Mouse (Mus musculus): ENCODE measurements around the gene Muc1. TPM values are rescaled to one million over a fixed set of nuclear protein-coding genes. Genes with fewer than 3 reads are reported as not detected.
"Not testable (repeated sequence)": the region's sequence is repeated elsewhere in the genome, so short reads cannot be mapped to it uniquely, and the experiment has no call there.

The Muc1 gene
- total RNA-seq, 2 experiments from 2014 or later: 0.22 to 0.98 TPM

DNA sequence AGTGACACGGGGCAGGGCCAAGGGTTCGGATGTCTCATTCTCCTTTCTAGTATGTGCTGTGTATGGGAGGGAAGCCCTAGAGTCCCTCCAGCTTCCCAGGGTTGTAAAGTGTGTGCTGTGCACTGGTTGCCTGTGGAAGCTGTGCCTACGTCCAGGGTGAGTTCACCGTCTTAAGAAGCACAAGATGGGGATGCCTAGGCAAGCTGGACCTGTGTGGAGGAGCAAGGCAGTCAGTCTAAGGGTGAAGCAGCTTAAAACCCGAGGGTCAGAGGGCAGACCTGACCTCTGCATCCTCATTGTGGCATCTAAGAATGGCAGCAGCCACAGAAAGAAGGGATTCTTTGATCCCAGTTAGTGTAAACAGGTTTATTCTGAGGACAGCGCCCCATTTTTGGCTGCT lies 20.1 kb upstream of the Muc1 start:
- intact Hi-C loops (cut with DNase I): no loop called here
- DNase-seq: no peak

DNA sequence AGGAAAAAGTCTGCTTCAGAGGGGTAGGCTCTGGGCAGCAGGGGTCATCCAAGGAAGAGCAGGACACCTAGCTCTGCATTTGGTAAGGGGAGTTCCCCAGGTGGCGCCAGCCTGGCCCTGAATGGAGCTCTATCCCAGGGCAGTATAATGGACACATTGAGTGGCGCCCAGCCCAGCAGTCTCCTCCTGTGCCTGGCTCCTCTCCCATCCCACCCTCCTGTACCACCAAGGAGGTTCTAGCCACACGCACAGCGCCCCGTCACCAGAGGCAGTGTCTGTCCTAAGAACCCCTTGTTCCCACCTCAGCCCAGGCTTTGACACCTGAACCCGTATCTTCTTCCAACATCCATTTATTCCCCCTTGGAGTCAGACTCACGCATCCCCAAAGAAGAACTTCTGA lies 19.1 kb upstream of the Muc1 start:
- intact Hi-C loops (cut with DNase I): no loop called here
- DNase-seq: no peak

DNA sequence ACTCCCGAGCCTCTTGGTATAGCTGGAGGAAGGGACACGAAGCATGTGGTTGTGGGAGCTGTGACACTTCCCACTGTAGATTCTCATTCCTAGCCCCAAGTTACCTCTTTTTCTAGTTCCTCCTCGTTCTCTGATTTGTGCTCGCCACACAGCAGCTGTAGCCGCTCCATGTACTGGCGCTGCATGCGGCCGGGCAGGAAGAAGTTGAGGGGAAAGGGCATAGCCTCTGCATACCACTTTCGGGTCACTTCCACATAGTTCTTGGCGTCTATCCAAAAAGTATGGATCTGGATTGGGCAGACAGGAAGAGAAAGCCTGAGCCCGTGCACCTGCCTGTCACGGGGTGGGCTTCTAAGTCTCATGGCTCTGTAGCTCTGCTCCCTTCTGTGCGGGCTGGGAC lies 18.7 kb upstream of the Muc1 start:
- intact Hi-C loops (cut with DNase I): no loop called here
- no peak for DNase-seq

DNA sequence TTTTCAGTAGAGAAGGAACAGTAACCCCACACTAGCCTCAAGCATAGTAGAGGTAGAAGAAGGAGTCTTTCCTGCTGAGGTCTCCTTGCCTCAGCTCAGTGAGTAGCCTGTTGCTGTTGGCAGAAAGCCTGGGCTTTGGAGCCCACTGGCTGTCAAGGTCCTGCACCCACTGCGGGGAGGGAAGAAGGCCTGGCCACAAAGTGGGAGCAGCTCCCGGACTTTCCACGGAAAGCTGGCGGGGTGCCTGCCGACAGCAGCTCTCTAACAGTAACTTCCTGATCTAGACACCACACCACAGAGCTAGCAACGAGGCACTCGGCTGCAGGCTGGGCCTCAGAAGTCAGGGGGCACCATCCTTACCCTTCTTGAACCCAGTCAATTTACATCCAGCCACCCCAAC lies 18.1 kb upstream of the Muc1 start:
- intact Hi-C loops (cut with DNase I): no loop called here
- no peak for DNase-seq

DNA sequence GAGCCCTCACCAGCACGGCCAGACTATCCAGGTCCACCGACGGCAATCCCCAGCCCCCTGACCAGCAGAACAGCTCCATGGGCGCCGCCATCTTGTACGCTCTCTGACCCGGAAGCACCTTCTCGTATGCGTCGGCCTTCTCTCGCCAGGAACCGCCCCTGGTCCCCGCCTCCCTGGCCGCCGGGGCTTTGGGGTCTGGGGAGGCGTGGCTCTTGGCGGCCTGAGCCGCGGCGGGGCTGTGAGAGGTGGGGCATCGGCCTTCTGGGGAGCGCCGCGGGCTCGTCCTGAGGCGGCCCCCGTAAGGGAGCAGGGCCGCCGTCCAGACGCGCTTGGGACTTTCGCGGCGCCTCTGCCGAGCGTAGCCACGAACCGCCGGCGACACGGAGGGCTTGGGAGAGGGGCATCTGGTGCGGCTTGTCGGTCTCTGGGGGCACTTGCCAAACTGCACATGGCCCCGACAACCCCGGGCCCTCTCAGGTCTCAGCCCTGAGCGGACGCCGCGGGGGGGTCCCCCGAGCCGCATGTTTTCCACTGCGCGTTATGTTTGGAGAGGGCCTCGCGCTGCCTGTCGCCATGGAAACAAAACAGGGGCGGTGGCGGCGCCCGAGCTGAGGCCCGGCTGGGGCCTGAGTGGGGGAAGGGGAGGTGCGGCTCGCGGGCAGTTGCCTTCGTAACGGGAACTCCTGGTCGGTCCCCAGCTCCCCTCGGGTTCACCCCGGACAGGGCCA lies 14.9 kb upstream of the Muc1 start:
- peak; percentile 94 to 96 for DNase-seq
- intact Hi-C loops (cut with DNase I): loop anchor here (2.0 kb wide), 2 partner anchors 49 to 123 kb away; partner anchors contain the start of gene Clk2

DNA sequence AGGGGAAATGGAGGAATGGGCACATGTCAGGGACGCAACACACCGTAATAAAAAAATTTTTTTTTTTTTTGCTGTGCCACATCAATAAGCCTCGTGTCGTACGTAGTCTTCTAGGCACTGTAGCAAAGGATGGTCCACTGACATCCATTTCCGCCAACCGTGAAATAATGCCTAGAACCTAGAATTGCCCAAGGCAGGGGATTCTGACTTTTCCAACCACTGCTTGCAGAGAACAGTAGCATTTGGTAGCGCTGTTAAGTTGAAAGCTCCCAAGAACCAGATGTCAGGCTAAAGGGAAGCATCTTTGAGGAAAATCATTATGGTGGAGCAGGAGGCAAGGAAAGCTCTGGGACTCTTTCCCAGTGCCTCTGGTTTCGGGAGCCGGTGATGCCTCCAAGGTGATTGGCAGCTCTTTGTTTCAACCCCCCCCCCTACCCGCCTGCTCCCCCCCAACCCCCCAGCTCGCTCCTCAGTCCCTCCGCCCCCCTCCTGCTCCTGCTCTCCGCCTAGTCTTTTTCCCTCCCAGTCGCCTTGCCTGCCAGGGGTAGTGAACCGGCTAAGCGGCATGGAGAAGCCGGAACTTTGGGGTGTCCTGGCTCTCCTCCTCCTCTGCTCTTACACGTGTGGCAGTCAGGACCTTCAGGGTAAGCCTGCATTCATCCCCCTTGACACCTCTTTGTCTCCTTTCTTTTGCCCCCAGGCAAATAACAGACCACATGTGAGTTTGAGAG lies 14.0 kb upstream of the Muc1 start, which contains the start of gene Thbs3:
TSS of gene Thbs3 (plus strand) at position 500 of the 731 bp plus-strand sequence.
- peak; percentile 42 to 56 for DNase-seq
- intact Hi-C loops (cut with DNase I): loop anchor here (2.0 kb wide), 2 partner anchors 50 to 124 kb away; partner anchors contain the start of gene Clk2

DNA sequence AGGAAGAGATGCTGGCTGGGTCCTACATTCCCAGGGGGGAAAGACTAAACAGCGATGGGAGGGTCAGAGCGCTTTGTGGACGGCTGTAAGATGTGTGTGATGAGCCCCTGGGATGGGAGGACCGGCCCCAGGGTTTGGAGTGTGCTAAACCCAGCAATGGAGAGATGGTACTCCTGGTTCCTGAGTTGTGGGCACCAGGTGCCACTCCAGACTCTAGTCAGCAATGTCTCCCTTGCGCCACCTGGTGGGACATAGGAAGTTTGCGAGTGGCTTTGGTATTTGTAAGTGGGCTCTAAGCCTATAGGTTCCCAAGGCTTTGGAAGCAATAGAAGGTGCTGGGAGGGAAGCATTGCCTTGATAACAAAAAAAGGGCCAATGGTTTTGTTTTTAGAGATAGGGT lies 13.0 kb upstream of the Muc1 start:
- intact Hi-C loops (cut with DNase I): loop anchor here (2.0 kb wide), 4 partner anchors 19 to 125 kb away; partner anchors contain the start of gene Clk2
- DNase-seq: peak; percentile 82 to 87

DNA sequence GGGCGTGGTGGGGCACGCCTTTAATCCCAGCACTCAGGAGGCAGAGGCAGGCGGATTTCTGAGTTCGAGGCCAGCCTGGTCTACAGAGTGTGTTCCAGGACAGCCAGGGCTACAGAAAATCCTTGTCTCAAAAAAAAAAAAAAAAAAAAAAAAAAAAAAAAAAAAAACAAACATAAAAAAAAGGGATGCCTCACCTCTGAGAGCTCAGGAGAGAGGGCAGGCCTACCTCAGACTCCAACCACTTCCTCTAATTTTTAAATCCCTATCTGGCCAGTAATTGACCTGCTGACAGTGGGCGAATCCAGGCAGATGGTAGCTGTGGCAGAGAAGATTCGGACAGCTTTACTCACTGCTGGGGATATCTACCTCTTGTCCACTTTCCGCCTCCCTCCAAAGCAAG lies 12.4 kb upstream of the Muc1 start:
- DNase-seq: not testable (repeated sequence)
- intact Hi-C loops (cut with DNase I): loop anchor here (2.0 kb wide), 2 partner anchors 20 to 100 kb away; no protein-coding TSS in a partner anchor

DNA sequence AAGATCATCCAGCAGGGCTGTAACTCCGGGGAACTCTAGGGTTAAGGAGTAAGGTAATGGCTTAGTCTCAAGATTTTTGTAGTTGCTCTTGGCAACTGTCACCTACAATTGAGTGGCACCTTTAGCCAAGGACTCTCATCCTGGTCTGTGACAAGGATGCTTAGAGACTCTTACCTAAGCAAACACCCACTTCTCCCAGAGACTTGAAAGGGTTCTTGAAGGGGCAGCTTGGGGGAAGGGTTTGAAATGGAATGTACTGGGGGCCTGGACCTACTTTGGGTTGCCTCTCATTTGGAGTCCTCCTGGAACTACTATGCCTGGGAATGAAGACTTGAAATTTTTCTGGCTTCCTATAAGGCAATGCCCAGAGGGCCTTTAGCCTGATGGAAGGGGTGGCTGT lies 10.6 kb upstream of the Muc1 start:
- DNase-seq: no peak
- intact Hi-C loops (cut with DNase I): no loop called here

DNA sequence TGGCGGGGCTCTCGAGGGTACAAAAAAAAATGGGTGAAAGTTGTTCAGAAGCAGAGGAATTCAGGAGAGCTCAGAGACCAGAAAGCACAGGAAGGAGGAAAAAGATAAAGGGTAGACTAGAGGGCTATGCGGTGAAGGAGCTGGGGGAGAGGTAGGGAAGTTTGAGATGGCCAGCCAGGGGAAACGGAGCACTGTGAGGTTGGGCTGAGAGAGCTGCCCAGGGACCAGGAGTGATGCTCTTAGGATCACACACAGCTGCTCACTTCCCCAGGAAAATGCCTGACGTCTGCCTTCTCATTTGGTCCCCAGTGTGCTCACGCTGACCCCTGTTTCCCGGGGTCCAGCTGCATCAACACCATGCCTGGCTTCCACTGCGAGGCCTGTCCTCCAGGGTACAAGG lies 9.3 kb upstream of the Muc1 start:
- intact Hi-C loops (cut with DNase I): no loop called here

DNA sequence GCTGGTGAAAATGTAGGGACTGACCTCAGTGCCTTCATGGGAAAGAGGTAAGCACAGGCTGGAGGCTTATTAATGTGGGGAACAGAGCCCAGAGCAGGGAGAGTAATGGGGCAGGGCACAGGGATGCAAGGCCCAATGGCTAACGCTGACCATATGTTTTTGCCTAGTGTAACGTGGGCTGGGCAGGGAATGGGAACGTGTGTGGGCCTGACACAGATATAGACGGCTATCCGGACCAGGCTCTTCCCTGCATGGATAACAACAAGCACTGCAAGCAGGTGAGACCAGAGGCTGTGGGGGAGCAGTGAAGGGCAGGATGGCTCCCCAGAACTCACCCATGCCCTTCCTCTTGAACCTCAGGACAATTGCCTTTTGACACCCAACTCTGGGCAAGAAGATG lies 7.7 kb upstream of the Muc1 start:
- no peak for DNase-seq
- intact Hi-C loops (cut with DNase I): no loop called here

More for the DNA sequence above, 9.3 kb upstream of the Muc1 start:
- no peak for DNase-seq

DNA sequence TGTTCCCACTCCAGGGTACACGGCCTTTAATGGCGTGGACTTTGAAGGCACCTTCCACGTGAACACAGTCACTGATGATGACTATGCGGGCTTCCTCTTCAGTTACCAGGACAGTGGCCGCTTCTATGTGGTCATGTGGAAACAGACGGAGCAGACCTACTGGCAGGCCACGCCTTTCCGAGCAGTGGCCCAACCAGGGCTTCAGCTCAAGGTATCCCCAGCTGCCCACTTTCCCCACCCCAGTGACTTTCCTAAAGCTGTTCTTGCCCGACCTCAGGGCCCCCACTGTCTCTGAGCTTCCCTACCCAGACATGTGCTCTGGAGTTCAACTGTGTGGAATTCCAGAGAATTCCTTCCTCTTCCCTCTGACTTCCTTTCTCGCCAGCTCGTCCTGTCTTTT lies 4.1 kb upstream of the Muc1 start:
- DNase-seq: no peak
- intact Hi-C loops (cut with DNase I): no loop called here

DNA sequence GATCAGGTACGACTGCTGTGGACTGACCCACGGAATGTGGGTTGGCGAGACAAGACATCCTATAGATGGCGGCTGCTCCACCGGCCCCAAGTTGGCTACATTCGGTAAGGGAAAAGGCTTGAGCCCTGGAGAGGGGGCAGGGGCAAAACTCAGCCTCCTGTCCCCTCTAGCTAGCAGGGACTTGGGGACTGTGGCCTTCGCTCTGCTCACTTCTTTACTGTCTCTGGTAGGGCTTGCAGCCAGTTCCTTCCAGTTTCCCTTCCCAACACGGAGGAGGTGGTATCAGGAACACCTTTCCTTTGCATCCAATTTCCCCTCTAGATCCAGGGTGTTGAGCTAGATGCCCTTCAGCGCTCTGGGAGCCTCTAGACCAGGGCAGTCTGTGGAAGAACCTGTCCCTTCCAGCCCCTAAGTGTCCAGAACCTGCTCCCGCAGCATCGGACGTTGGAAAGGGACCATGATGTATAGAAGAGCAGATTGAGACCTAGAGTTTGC lies 3.5 kb upstream of the Muc1 start:
- intact Hi-C loops (cut with DNase I): no loop called here
- DNase-seq: no peak

DNA sequence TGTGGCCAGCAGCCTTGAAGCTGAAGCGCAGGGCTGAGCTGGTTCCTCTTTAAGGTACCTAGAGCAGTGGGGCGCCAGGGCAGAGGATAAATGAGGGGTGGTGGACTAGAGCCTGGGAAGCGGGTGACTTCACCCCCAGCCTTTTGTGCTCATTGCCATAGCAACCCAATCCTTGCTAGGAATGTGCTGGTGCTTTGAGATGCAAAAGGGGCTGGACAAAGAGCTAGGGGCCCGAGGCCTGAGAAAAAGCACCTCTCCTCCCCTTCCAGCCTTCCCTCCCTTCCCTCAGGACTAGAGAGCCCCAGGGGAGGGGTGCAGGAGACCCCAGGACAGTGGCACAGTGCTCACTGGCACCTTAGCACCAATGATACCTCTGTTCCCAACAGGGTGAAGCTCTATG lies 2.9 kb upstream of the Muc1 start:
- intact Hi-C loops (cut with DNase I): no loop called here
- DNase-seq: no peak

DNA sequence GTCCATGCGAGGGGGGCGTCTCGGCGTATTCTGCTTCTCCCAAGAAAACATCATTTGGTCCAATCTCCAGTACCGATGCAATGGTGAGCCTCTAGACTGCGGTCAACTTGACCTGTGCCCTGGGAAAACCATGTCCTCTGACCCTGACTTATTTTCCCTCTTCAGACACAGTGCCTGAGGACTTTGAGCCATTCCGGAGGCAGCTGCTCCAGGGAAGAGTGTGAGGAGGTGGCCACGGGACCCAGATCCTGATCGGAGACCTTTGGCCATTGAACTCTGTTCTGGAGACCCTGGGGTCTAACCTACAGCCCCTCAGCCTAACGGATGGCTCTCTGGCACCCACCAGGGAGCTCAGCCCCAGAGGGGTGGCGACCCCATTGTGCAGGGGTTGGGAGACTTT lies 2.5 kb upstream of the Muc1 start:
- no peak for DNase-seq
- intact Hi-C loops (cut with DNase I): no loop called here

DNA sequence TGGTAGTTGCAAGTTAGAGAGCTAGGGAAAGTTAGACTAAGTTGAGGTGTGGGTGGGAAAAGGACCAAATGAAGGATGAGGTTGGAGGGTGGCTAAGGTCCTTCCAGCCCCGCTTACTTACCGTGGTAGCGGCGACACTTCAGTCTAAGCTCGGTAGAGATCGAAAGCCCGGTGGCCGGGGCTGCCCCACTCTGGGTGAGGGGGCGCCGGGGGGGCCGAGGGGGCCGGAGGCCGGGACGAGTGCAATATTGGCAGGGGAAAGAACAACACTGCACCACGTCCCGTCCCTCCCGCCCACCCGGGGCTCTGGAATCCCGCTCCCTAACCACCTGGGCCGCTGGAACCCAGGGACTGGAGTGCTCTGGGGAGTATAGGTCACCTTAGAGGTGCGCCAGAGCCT lies 2.0 kb upstream of the Muc1 start, which contains the start of gene Mtx1:
TSS of gene Mtx1 (minus strand) at position 189 of the 400 bp plus-strand sequence.
- intact Hi-C loops (cut with DNase I): no loop called here
- no peak for DNase-seq

DNA sequence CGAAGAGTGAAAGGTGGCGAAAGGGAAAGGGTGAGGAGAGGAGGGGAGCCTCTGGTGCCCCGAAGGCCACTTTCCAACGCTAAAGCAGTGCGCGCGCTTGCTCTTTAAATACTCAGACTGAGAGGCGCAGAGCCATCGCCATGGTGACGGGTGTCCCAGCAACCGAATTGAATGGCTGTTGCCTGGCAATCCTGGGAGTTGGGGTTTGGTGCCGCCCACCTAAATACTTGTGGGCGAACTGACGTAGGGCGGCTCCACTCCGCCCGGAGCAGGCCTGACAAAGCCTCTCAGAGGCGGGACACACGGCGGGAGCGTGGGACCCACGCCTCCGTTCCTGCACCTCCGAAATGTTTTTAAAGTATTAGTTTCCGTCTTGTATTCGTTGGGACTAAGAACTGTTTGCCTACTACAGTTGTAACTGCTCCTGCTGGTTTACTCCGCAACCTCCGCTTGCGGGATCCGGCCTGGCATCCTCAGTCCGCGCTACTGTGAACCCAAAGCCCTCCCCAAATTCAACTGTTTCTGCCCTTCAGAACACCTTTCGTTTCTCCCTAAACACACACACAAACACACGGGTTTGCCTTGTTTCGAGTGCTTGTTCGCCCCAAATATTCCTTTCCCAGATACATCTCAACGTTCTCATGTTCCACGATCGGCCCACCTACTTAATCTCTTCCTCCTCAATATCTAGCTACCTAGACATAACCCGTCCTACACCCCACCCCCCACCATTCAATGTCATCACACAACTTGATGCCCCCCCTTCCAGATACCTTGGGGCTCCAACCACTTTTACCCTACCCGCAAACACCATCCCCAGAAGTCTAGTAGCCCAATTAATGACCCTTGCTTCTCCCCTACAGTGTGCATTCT lies 1.3 kb upstream of the Muc1 start:
- intact Hi-C loops (cut with DNase I): no loop called here

DNA sequence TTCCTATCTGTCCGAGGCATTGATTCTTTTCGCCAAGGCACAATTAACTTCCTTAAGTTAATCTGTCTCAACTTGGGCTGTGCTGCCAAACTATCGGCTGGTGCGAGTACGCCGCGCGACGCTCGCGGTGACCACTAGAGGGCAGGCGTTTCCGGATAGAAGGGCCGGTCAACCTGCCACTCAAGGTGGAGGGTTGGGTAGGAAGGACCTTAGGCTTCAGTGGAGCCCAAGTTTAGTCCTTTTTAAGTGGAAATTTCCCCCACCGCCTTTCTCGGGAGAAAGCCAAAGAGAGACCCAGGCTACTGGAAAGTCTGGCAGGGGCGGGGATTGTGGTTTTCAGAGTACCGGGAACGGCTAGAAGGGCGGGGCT lies 692 bp upstream of the Muc1 start:
- intact Hi-C loops (cut with DNase I): no loop called here

More for the DNA sequence above, 1.3 kb upstream of the Muc1 start:
- peak; percentile 79 to 84 for DNase-seq

DNA sequence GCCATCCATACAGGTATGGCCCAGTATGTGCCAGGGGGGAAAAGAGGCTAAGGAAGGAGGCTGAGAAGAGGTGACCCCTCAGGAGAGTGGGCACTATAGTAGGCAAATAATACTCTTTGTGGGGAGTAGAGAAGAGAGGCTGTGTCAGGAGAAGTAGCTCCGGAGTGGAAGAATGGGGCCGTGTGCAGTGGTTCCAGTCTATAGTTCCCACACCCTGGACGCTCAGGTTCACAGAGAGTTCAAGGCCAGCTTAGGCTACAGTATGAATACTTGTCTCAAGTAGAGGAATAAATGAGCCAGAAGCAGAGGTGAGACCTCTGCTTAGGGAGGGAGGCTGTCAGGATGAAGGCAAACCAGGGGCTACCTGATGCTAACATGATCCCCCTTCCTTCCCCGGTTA lies 419 bp downstream of the Muc1 start:
- no peak for DNase-seq
- intact Hi-C loops (cut with DNase I): no loop called here

More for the DNA sequence above, 692 bp upstream of the Muc1 start:
- peak; percentile 91 to 94 for DNase-seq

DNA sequence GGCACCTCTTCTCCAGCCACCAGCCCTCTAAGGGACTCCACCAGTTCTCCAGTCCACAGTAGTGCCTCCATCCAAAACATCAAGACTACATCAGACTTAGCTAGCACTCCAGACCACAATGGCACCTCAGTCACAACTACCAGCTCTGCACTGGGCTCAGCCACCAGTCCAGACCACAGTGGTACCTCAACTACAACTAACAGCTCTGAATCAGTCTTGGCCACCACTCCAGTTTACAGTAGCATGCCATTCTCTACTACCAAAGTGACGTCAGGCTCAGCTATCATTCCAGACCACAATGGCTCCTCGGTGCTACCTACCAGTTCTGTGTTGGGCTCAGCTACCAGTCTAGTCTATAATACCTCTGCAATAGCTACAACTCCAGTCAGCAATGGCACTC lies 1.7 kb downstream of the Muc1 start:
- intact Hi-C loops (cut with DNase I): no loop called here
- DNase-seq: no peak

DNA sequence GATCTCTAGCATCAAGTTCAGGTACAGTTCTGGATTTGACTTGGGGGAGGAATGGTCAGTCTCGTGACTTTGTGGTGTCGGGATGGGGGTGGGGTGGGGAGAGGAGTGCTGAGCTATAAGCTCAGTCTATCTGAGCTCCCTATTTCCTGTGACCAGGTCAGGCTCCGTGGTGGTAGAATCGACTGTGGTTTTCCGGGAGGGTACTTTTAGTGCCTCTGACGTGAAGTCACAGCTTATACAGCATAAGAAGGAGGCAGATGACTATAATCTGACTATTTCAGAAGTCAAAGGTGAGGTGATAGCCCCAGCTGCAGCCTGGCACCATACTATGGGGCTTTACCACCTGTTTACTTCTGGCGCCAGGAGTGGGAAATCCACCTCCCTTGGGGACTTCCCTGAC lies 2.5 kb downstream of the Muc1 start:
- no peak for DNase-seq
- intact Hi-C loops (cut with DNase I): no loop called here
